Mouse (Mus musculus) layer of hippocampus, adult 2 months (tissue): ENCODE data around the gene Cpsf6. TPM values are rescaled to one million over a fixed set of nuclear protein-coding genes. Genes with fewer than 3 reads are reported as not detected.
"Not testable (repeated sequence)": the region's sequence is repeated elsewhere in the genome, so short reads cannot be mapped to it uniquely, and the experiment has no call there.

Experiments used
- DNase-seq, 2 experiments: peaks; one replicate each; pipeline ENCODE4 v3.0.0; 2022; ENCODE audit warnings: low spot score in 2 of 2
- H3K27ac ChIP-seq: fragments of 200-600 bp; 2 replicates; pipeline ENCODE4 v1.8.1; 2022
- H3K4me3 ChIP-seq: fragments of 200-600 bp; 2 replicates; pipeline ENCODE4 v1.8.1; 2022; ENCODE audit warnings: mild to moderate bottlenecking
- CTCF ChIP-seq: fragments of 200-600 bp; conservative IDR thresholded peaks from 2 replicates; pipeline ENCODE4 v1.8.1; 2022; ENCODE audit warnings: antibody characterized with exemption, mild to moderate bottlenecking, moderate library complexity
- total RNA-seq, 2 experiments: library from RNA; stranded (reverse); gene quantifications; 2 replicates each; pipeline ENCODE4 v1.2.3; 2021

Gene Cpsf6
- total RNA-seq, 2 experiments from 2014 or later = 111 to 116 TPM

DNA sequence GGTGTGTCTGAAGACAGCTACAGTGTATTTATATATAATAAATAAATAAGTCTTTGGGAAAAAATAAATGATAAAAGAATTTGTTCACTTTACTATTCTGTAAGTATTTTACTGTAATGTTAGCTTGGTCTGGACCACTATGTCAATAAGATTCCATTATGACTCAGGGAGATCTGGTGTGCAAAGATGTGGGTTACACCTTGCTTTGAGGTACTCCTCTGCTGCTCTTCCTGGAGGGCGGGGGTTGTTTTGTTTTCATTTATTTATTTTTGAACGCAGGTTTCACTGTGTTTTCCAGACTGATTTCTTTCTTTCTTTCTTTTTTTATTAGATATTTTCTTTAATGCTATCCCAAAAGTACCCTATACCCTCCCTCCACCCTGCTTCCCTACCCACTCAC is 12.0 kb upstream of the Cpsf6 start:
- Histone ChIP-seq H3K27ac (no peak overlapping the region), H3K4me3 (no peak overlapping the region)
- DNase-seq = no peak
- no peak for TF ChIP-seq CTCF

DNA sequence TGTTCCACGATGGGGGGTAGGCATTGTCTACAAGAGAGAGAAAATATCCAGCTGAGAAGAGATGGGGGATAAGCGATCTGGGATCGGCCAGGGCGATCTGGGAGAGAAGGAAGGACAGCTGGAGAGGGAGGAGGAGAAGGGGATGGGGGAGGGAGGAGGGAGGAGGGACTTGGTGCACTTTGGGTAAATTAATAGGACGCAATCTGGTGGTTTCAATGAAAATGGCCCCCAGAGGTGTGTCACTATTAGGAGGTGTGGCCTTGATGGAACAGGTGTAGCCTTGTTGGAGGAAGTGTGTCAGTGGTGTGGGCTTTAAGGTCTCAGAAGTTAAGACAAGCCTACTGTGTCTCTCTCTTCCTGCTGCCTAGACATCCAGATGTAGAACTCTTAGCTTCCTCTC is 11.2 kb upstream of the Cpsf6 start:
- H3K4me3 ChIP-seq = no peak overlapping the region
- TF ChIP-seq CTCF = no peak
- no peak for DNase-seq
- no peak overlapping the region for H3K27ac ChIP-seq

DNA sequence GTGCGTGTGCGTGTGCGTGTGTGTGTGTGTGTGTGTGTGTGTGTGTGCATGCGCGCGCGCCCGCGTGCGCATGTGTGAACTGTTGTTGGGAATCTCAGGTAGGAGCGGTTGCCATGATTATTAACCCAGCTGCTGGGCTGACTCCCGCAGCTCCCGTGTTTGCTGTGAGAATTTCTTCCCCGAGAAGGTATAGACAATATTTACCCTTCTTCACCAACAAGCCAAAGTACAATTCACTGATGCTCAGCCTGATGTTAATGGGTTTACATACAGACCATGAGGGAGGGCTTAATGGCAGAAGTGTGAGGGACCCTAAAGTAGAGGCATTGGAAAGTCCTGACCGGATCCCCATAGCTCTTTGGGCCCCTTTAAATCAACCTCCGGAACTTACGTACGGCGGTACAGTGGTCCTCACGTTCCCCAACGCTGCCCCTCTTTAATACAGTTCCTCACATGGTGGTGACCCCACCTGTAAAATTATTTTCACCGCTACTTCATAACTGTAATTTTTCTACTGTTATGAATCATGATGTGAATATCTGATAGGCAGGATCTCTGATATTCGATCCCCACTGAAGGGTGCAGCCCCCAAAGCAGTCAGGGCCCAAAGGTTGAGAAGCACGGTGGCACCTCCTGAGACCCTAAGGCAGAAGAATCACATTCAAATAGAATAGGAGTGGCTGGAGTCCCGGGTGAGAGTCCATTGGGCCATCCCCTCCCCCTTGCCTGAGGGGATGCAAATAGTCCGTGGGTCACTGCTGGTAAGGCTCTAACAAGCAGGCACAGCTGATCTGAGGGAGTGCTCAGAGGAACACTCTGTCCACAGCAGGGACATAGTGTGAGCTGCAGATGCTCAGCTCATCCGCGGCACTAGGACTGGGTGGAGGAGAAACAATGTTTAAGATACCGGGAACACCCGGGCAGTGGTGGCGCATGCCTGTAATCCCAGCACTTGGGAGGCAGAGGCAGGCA is 10.4 kb upstream of the Cpsf6 start:
- TF ChIP-seq CTCF = no peak
- Histone ChIP-seq H3K27ac (no peak overlapping the region), H3K4me3 (no peak overlapping the region)
- DNase-seq = no peak

DNA sequence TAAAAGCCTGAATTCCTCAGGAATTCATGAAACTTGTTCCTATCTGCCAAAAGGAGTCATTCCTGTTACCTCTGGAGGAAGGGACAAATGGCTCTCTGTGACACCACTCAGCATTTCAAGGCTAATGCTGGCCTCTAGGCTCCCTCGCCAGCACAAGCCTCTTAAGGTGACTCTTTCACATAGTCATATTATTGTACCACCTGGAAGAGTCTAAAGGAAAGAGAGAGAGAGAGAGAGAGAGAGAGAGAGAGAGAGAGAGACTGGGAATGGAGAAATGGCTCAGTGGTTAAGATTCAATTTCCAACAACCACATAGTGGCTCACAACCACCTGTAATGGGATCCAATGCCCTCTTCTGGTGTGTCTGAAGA is 9.5 kb upstream of the Cpsf6 start:
- DNase-seq = no peak

DNA sequence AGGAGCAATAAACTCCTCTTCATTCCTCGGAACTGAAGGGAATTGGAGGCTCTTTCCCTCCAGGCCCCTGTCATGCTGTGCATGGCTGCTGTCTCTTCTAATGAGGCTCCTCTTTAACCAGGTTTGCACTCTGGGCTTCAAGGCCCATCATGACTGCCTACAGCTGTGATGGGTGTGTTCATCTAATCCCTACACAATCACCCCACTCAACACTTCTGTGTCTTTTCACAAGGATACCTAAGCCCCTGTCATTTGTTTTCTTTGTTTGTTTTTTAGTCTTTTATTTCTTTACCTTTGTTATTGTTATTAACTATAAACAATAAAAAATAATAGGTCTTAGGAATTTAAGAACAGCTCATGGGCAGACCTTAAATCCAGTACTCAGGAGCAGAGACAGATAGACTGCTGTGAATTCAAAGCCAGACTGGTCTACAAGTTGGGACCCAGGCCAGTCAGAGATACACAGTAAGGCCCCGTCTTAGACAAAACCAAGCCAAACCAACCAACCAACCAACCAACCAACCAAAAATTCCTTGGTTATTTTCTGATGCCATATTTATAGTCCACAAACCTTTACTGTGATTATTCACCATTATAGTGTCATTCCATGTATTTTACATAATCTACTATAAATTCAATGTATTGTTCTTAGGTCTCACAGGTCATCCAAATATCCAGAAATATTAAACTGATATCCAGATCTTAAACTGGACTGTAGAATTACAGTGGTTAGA is 9.0 kb upstream of the Cpsf6 start:
- H3K27ac ChIP-seq = no peak overlapping the region
- TF ChIP-seq CTCF = no peak
- no peak for DNase-seq
- H3K4me3 ChIP-seq = no peak overlapping the region

More for the DNA sequence above, 9.5 kb upstream of the Cpsf6 start:
- TF ChIP-seq CTCF = no peak
- Histone ChIP-seq H3K4me3 (no peak overlapping the region), H3K27ac (no peak overlapping the region)

DNA sequence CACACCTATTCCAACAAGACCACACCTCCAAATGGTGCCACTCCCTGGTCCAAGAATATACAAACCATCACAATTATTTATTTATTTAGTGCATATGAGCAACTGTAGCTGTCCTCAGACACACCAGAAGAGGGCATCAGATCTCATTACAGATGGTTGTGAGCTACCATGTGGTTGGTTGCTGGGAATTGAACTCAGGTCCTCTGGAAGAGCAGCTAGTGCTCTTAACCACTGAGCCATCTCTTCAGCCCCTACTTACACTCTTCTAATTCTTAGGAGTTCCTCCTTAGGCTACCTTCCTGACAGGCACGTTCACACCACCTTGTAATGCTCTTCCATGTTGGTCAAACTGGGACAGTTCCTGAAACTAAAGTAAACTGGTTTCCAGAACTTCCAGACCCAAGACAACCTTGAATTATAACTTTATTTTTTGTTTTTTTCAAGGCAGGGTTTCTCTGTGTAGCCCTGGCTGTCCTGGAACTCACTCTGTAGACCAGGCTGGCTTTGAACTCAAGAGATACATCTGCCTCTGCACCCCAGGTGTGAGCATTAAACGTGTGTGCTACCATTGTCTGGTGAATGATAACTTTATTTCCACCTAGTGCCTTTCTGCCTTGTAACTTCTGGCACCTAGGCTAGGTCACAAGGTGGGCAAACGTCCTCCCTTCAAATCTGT is 8.3 kb upstream of the Cpsf6 start:
- DNase-seq, H3K27ac ChIP-seq, H3K4me3 ChIP-seq: not testable (repeated sequence)

DNA sequence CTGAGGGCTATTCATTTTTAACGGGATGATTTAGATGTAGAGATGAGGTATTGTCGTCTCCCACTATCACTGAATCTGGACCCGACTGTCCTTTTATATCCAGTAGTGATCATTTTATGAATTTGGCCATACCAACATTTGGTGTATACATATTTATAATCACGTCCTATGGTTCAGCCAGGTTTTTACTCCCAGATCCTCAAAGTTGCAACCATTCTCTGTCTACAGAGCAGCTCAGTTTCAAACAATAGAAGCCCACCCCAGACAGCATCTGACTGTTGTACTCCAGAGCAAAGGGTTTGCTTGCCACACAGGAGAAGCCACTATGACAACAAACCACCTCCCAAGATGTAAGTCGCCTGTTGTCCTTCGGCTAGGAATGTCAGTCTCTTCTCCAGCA is 7.2 kb upstream of the Cpsf6 start:
- no peak overlapping the region for H3K4me3 ChIP-seq
- H3K27ac ChIP-seq = no peak overlapping the region
- DNase-seq = no peak
- TF ChIP-seq CTCF = no peak

DNA sequence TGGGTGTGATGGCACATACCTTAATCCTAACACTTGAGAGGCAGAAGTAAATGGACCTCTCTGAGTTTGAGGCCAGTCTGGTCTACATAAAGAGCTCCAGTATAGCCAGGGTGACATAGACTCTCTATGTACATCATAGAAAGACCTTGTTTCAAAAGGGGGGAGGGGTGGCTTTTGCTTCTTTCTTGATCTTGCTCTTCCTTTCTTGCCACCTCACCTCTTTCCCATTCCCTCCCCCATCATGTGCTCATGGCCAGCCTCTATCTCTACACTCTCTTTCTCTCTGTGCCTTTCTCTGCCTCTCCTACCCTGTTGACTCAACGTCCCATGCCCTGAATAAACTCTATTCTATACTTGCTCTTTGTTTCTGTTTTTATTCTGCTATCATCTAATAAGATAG is 6.4 kb upstream of the Cpsf6 start:
- TF ChIP-seq CTCF = no peak
- Histone ChIP-seq H3K4me3 (no peak overlapping the region), H3K27ac (no peak overlapping the region)
- DNase-seq = no peak

DNA sequence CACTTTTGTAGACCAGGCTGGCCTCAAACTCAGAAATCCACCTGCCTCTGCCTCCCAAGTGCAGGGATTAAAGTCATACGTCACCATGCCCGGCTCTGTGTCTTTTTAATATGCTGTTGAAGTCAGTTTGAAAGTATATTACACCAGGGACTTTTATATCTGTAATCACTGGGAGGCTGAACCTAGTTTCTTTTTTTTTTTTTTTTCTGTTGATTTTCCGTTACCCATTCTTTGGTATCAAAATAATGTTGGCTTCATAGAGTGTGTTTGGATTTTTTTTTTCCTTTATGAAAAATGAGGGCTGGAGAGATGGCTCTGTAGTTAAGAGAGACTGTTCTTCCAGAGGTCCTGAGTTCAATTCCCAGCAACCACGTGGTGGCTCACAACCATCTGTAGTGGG is 5.6 kb upstream of the Cpsf6 start:
- DNase-seq = no peak
- TF ChIP-seq CTCF = no peak
- Histone ChIP-seq H3K27ac (no peak overlapping the region), H3K4me3 (no peak overlapping the region)

DNA sequence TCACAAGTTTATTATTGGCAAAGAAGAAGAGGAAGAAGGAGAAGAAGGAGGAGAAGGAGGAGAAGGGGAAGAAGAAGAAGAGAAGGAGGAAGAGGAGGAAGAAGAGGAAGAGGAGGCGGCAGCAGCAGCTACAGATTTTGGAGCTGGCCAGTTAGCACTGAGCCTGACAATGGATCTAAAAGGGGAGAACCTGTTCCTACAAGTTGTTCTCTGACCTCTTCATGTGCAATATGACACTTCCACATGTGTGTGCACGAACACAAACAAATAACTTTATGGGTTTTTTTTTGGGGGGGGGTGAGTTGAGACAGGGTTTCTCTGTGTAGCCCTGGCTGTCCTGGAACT is 5.2 kb upstream of the Cpsf6 start:
- TF ChIP-seq CTCF = no peak
- DNase-seq = no peak
- Histone ChIP-seq H3K27ac (no peak overlapping the region), H3K4me3 (no peak overlapping the region)

DNA sequence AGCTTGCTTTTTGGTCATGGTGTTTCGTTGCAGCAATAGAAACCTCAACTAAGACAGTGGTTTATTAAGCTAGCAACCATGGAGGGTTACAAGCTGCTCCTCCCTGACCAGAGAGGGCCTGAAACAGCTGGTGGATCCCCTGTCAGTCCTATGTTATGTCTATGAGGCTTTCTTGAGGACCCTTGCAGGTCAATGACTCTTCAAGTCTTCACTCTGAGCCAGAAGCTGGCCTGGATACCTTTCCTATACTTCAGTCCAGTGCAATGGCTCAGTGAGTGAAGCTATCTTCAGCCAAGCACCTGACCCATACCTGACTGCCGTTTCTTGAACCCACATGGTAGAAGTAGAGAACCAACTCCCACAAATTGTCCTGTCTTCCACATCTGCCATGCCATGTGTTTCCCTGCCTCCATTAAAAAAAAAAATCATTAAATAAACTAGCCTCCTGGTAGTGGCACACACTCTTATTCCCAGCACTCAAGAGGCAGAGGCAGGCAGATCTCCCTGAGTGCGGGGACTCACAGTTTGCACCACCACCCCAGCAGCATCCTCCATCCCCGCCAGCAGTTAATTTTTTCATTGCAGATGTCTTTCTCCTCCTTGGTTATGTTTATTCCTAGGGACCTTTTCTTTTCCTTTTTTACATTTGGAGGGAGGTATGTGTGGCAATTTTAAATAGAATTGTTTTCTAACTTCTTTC is 4.7 kb upstream of the Cpsf6 start:
- H3K4me3 ChIP-seq = no peak overlapping the region
- no peak overlapping the region for H3K27ac ChIP-seq
- DNase-seq = no peak
- no peak for TF ChIP-seq CTCF

DNA sequence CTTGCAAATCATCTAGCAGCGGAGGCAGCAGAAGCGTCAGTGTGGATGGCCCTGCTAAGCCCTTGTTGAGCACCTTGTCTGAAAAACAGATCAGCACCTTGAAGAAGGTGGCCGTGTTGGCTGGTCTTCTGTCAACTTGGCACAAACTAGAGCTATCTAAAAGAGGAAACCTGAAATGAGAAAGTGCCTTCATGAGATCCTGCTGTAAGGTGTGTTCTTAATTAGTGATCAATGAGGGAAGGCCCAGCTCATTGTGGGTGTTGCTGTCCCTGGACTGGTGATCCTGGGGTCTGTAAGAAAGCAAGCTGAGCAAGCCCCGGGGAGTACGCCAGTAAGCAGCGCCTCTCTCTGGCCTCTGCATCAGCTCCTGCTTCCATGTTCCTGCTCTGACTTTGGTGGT is 4.1 kb upstream of the Cpsf6 start:
- TF ChIP-seq CTCF = no peak
- Histone ChIP-seq H3K4me3 (no peak overlapping the region), H3K27ac (no peak overlapping the region)
- DNase-seq = no peak
